Mouse (Mus musculus): ENCODE data around the gene Podxl. TPM values are rescaled to one million over a fixed set of nuclear protein-coding genes. Genes with fewer than 3 reads are reported as not detected.
"Not testable (repeated sequence)": the region's sequence is repeated elsewhere in the genome, so short reads cannot be mapped to it uniquely, and the experiment has no call there.

The Podxl gene
- polyA plus RNA-seq, 1 experiment from 2014 or later, result 17.5 TPM

GRCm38 (mm10) chr6:31564901-31565391, 1.2 kb upstream of the Podxl start:
- no peak overlapping the region for H3K9ac ChIP-seq

GRCm38 (mm10) chr6:31564182-31564531, 376 bp upstream of the Podxl start:
- Histone ChIP-seq H3K4me2 (peak overlapping the region; percentile 87), H3K9ac (peak overlapping the region; percentile 77), H3K27ac (no peak overlapping the region; the same call in 1 of the 2 replicates), H3K36me3 (no peaks in the 10 kb centered on the region), H3K4me1 (replicated peaks) (peaks cover 28% of the 10 kb centered on the region), H3K9me3 (replicated peaks) (no peaks in the 10 kb centered on the region), H3K27me3 (peaks cover 18% of the 10 kb centered on the region), H3K4me3 (peak overlapping the region; percentile 61)
- peak; percentile 44; the same call in 1 of the 2 replicates for ATAC-seq (replicated peaks; ENCODE audit: insufficient number of reproducible peaks, insufficient read depth, low FRiP score, low read depth)
- under 1% methylated on average over 18 of the region's 18 CpGs for WGBS

More at GRCm38 (mm10) chr6:31564901-31565391, 1.2 kb upstream of the Podxl start:
- H3K4me3 ChIP-seq, result peak overlapping the region; percentile 61
- peaks cover 28% of the 10 kb centered on the region for H3K4me1 ChIP-seq (replicated peaks)
- H3K4me2 ChIP-seq, result peak overlapping the region; percentile 87
- ATAC-seq (replicated peaks; ENCODE audit: insufficient number of reproducible peaks, insufficient read depth, low FRiP score, low read depth), result no peak
- H3K27ac ChIP-seq, result no peak overlapping the region
- 8% methylated on average over 17 of the region's 17 CpGs for WGBS
- H3K27me3 ChIP-seq, result peaks cover 18% of the 10 kb centered on the region
- no peaks in the 10 kb centered on the region for H3K9me3 ChIP-seq (replicated peaks)
- no peaks in the 10 kb centered on the region for H3K36me3 ChIP-seq

GRCm38 (mm10) chr6:31562371-31563080, 1.3 kb downstream of the Podxl start:
- Histone ChIP-seq H3K9ac (peak overlapping the region; percentile 77), H3K4me2 (peak overlapping the region; percentile 87), H3K36me3 (no peaks in the 10 kb centered on the region), H3K9me3 (replicated peaks) (no peaks in the 10 kb centered on the region), H3K4me3 (peak overlapping the region; percentile 61), H3K4me1 (replicated peaks) (peaks cover 26% of the 10 kb centered on the region), H3K27me3 (peaks cover 15% of the 10 kb centered on the region), H3K27ac (0 out of 2 replicates have a peak overlapping the region, but pooled peaks have one; percentile 63)
- 12% methylated on average over 16 of the region's 16 CpGs for WGBS
- ATAC-seq (replicated peaks; ENCODE audit: insufficient number of reproducible peaks, insufficient read depth, low FRiP score, low read depth), result no peak

- H3K4me3 ChIP-seq, result peak overlapping the region; percentile 61
- H3K9me3 ChIP-seq (replicated peaks); H3K27ac ChIP-seq; ATAC-seq (replicated peaks; ENCODE audit: insufficient number of reproducible peaks, insufficient read depth, low FRiP score, low read depth); H3K36me3 ChIP-seq: not testable (repeated sequence)
- H3K4me2 ChIP-seq, result peak overlapping the region; percentile 87
- peaks cover 26% of the 10 kb centered on the region for H3K4me1 ChIP-seq (replicated peaks)
- 61% methylated on average over 3 of the region's 3 CpGs for WGBS
- H3K27me3 ChIP-seq, result peaks cover 15% of the 10 kb centered on the region
- H3K9ac ChIP-seq, result peak overlapping the region; percentile 77; the same call in 1 of the 2 replicates
Observed at GRCm38 (mm10) chr6:31561948-31562347, 1.8 kb downstream of the Podxl start.

- no peaks in the 10 kb centered on the region for H3K9me3 ChIP-seq (replicated peaks)
- peak overlapping the region; percentile 87 for H3K4me2 ChIP-seq
- H3K4me3 ChIP-seq, result no peak overlapping the region
- no peak for ATAC-seq (replicated peaks; ENCODE audit: insufficient number of reproducible peaks, insufficient read depth, low FRiP score, low read depth)
- no peak overlapping the region for H3K27ac ChIP-seq
- peaks cover 15% of the 10 kb centered on the region for H3K27me3 ChIP-seq
- no peak overlapping the region for H3K9ac ChIP-seq
- 36% methylated on average over 13 of the region's 13 CpGs for WGBS
- H3K4me1 ChIP-seq (replicated peaks), result peaks cover 26% of the 10 kb centered on the region
- no peaks in the 10 kb centered on the region for H3K36me3 ChIP-seq
Observed at GRCm38 (mm10) chr6:31560138-31560959, 3.4 kb downstream of the Podxl start.

GRCm38 (mm10) chr6:31556460-31557100, 7.2 kb downstream of the Podxl start:
- 84% methylated on average over 7 of the region's 7 CpGs for WGBS
- Histone ChIP-seq H3K9me3 (replicated peaks) (no peaks in the 10 kb centered on the region), H3K27ac (no peak overlapping the region), H3K9ac (no peak overlapping the region), H3K4me1 (replicated peaks) (no peaks in the 10 kb centered on the region), H3K4me3 (no peak overlapping the region), H3K36me3 (no peaks in the 10 kb centered on the region), H3K27me3 (0 out of 2 replicates have a peak, but pooled peaks cover 2% of the 10 kb centered on the region), H3K4me2 (no peak overlapping the region)
- no peak for ATAC-seq (replicated peaks; ENCODE audit: insufficient number of reproducible peaks, insufficient read depth, low FRiP score, low read depth)

- no peak for ATAC-seq (replicated peaks; ENCODE audit: insufficient number of reproducible peaks, insufficient read depth, low FRiP score, low read depth)
- no peak overlapping the region for H3K4me2 ChIP-seq
- no peaks in the 10 kb centered on the region for H3K27me3 ChIP-seq
- no peak overlapping the region for H3K4me3 ChIP-seq
- WGBS, result 70% methylated on average over 22 of the region's 22 CpGs
- no peak overlapping the region for H3K27ac ChIP-seq
- no peaks in the 10 kb centered on the region for H3K36me3 ChIP-seq
- no peaks in the 10 kb centered on the region for H3K9me3 ChIP-seq (replicated peaks)
- H3K9ac ChIP-seq, result no peak overlapping the region
- H3K4me1 ChIP-seq (replicated peaks), result peaks cover 27% of the 10 kb centered on the region
Observed at GRCm38 (mm10) chr6:31550876-31551532, 12.8 kb downstream of the Podxl start.

- H3K4me1 ChIP-seq (replicated peaks), result peaks cover 31% of the 10 kb centered on the region
Observed at GRCm38 (mm10) chr6:31549361-31550051, 14.3 kb downstream of the Podxl start.

GRCm38 (mm10) chr6:31544318-31544717, 19.5 kb downstream of the Podxl start:
- Histone ChIP-seq H3K36me3 (no peaks in the 10 kb centered on the region), H3K4me1 (replicated peaks) (peaks cover 24% of the 10 kb centered on the region), H3K9me3 (replicated peaks) (no peaks in the 10 kb centered on the region), H3K27ac (peak overlapping the region; percentile 75), H3K9ac (no peak overlapping the region), H3K27me3 (no peaks in the 10 kb centered on the region), H3K4me2 (peak overlapping the region; percentile 41), H3K4me3 (no peak overlapping the region)
- ATAC-seq (replicated peaks; ENCODE audit: insufficient number of reproducible peaks, insufficient read depth, low FRiP score, low read depth), result peak; percentile 66
- 26% methylated on average over 4 of the region's 4 CpGs for WGBS

More at GRCm38 (mm10) chr6:31549361-31550051, 14.3 kb downstream of the Podxl start:
- peak; percentile 88 for ATAC-seq (replicated peaks; ENCODE audit: insufficient number of reproducible peaks, insufficient read depth, low FRiP score, low read depth)
- H3K27ac ChIP-seq, result peak overlapping the region; percentile 61
- H3K9ac ChIP-seq, result peak overlapping the region; percentile 16; the same call in 1 of the 2 replicates
- H3K4me2 ChIP-seq, result no peak overlapping the region
- H3K36me3 ChIP-seq, result no peaks in the 10 kb centered on the region
- no peak overlapping the region for H3K4me3 ChIP-seq
- no peaks in the 10 kb centered on the region for H3K9me3 ChIP-seq (replicated peaks)
- H3K27me3 ChIP-seq, result no peaks in the 10 kb centered on the region
- 23% methylated on average over 5 of the region's 5 CpGs for WGBS

- no peak overlapping the region for H3K4me2 ChIP-seq
- H3K36me3 ChIP-seq, result no peaks in the 10 kb centered on the region
- H3K4me3 ChIP-seq, result no peak overlapping the region
- no peak overlapping the region for H3K9ac ChIP-seq
- no peaks in the 10 kb centered on the region for H3K27me3 ChIP-seq
- no peak overlapping the region for H3K27ac ChIP-seq
- ATAC-seq (replicated peaks; ENCODE audit: insufficient number of reproducible peaks, insufficient read depth, low FRiP score, low read depth), result no peak
- no peaks in the 10 kb centered on the region for H3K9me3 ChIP-seq (replicated peaks)
- peaks cover 12% of the 10 kb centered on the region for H3K4me1 ChIP-seq (replicated peaks)
- 75% methylated on average over 6 of the region's 6 CpGs for WGBS
Observed at GRCm38 (mm10) chr6:31540018-31540417, 23.8 kb downstream of the Podxl start.

Data from heart, embryonic 15.5 days (tissue).